Mouse (Mus musculus): Measurements from ENCODE around the gene Arl6ip1.

The Arl6ip1 gene

DNA sequence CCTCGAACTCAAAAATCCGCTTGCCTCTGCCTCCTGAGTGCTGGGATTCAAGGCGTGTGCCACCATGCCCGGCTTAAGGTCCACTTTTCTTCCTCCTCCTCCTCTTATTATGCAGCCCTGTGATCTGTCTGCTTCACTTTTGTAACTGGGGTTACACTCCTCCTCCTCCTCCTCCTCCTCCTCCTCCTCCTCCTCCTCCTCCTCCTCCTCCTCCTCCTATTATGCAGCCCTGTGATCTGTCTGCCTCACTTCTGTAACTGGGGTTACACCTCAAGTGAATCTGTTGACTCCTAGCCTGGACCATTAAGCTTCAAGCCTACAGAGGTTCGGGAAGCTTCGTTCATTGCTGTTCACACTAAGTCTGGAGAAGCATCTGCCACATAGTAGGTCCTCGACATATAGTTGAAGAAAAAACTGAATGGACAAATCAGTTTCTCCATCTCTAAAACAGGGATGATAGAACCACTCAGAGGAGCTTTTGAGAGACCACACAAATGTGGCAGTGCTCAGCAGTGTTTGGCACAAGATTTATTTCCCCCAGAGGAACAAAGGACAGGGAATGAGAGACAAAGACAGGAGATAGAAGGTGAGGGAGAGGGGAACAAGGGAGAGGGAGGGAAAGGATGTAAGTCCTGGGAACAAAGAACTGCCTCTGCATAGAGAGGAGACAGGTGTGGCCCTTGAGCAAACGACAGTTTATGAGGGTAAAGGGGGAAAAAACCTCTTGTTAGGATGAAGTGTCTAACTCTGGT, 12.5 kb downstream of the Arl6ip1 start:
- DNase-seq (ENCODE audit: extremely low spot score, low read depth, low spot score) = no peak

DNA sequence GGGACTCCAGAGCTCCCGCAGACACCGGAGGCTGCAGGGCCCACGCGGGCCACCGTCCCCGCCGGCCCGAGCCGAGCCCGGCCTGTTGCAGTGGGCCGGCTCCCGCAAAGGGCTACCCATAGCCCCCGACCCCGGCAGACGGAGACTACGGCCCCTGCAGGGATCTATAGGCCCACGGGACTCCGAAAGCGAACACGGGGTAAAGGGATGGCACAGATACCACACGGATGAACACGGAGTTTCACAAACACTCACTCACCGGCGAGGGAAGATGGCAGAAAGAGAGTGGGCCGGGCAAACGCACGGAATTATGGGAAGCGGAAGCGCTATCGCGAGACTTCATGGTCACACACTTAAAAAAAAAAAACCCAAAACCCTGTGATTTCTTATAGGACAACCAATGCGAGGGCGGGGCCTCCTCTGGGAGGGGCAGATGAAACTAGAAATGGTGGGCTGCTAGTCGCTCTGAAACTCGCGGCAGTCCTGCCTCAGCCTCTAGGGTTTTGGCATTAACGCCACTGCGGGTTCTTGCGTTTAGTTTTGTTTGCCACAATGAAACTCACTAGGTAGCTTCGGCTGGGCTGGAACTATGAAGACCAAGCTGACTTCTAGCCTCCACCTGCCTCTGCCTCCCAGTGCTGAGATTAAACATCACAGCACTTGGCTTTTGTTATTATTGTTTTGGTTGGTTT, 13.4 kb downstream of the Arl6ip1 start, which contains the start of gene Rps15a:
Gene Rps15a (minus strand): TSS at position 312 of the 692 bp plus-strand sequence.
- peak; percentile 94 for DNase-seq (ENCODE audit: extremely low spot score, low read depth, low spot score)

DNA sequence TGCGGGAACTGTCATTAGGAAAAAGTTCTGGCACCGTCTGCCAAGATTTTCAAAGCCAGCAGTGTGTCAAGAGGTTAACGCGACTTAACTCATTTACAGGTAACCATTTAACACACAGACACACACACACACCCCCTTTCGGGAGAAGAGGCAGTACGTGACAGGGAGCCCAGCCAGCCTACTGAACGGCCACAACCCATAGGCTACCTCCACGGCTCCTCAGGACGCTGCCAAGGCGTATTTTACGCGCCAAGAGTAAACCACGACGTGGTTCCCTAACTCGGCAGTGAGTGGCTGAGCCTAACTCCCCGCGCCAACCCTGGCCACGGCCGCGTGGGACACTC, 14.0 kb downstream of the Arl6ip1 start:
- DNase-seq (ENCODE audit: extremely low spot score, low read depth, low spot score) = no peak

DNA sequence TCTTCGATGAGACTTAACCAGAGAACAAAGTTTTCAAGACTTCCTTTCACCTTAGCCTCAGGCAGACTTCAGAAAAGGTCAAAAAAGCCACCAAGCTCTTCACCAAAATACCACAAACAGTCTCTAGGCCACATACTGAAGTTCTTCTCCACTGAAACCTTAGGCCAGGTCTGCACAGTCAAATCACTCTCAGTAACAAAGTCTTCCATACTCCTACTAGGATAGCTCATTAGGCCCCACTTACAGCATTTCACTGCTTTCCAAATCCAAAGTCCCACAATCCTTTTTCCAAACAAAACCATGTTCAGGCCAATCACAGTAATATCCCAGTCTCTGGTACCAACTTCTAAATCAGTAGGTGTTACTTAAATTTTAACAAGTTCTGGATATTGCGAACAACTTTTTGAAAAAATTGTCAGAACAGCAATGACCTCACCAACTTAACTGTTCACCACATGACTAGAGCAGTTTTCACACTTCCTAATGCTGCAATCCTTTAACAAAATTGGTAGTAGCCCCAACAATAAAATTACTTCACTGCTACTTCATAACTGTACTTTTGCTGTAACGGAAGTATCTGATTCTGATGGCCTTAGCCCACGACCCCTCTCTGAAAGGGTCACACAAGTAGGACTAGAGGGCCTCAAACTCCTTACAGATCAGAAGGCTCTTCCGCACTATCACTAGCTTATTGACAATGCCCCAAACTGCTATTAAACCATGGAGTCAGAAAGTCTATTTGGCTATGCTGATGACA, 15.7 kb downstream of the Arl6ip1 start:
- no peak for DNase-seq (ENCODE audit: extremely low spot score, low read depth, low spot score)

DNA sequence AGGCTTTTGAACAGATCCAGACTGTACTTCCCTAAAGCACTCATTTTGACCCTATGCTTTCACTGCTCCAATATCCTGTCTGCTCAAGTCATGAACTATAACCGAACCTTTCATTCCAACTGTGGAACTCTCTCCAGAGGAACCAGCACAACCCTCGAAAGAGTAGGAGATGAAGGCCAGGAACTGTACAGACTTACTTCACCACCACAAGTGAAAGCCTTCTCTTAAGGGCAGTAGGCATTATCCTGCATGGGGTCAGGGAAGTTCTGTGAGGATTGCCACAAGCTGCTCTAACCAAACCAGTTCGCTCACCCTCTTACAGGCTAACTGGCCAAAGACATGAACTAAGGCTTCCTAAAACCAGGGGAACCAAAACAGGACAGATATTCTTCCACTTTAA, 18.3 kb downstream of the Arl6ip1 start:
- DNase-seq (ENCODE audit: extremely low spot score, low read depth, low spot score) = no peak

DNA sequence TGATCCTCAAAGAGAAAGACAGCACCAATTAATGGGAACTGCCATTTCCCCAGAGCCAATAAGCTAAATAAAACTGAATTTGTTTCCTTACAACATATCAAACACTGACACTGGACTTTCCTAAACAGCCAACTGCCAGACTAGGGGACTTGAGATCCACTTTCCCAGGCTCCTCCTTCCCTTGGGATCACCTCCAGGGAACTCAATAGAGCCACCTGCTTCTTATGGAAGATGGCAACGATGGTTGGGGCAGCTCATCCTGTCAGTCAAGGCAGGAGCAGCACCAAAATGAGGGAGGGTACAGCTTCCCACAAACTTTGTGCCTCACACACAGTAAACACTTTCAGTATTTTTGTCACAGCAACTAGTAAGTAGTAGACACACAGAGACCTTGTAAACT, 21.8 kb downstream of the Arl6ip1 start:
- DNase-seq (ENCODE audit: extremely low spot score, low read depth, low spot score) = no peak

DNA sequence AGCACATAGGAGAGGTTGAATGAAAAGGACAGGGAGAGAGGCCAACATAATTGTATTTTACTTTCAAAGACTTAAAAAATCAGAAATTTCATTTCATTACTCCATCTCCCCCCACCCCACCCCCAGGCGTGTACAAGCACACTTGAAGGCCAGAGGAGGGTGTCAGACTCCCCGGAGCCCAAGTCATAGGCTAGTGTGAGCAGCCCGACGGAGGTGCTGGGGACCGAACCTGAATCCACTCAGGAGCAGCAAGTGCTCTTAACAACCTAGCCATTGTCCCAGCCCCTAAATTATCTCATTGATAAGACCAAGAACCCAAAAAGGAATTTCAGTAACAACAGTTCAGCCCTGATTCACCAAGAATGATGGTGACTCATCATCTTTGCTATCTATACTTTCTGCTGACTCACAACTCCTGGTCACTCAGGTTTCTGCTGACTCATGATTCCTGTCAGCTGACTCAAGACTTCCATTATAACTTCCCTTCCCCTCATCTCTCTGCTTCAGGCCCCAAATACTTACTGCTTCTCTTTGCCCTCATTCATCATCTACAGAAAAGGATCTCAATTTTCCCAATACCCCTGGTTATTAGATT, 24.9 kb downstream of the Arl6ip1 start:
- no peak for DNase-seq (ENCODE audit: extremely low spot score, low read depth, low spot score)

DNA sequence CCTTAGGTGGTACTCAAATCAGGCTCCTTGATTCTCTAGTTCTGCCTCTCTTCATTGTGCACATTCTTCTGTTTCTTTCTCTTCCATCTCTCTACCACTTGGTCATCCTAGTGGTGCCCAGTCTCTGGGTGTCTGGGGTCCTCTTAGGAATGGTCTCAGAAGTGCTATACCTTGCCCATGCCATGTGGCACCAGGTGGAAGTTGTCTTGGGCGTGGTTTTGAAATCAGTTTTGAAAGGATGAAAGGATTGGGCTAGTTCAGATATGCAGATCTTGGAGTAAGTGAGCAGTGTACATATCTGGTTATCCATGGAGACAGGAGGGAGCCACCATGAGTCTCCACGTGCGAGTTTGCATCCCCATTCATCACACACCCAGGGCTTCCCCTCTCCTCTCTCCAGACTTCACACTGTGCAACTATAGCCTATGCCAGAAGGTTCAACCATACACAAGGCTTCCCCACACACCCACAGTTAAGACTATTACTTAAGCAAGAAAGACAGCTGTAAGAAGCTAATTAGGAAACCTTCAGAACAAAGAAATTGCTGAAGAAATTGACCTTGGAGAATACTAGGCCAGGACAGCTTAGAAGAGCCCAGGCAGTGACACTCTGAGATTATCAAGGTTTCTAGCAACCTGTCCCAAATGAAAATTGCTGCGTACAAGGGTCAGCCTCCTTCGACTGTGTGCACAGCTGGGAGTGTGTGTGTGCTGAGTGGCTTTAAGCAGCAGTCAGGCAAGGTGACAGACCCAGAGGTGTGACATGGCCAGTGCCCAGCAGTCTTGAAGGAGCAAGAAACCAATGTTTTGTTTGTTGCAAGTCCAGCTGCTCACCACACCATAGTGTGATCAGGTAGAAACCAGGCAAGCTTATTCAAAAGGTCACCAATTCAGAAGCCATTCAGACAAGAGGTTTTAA, 25.7 kb downstream of the Arl6ip1 start:
- DNase-seq (ENCODE audit: extremely low spot score, low read depth, low spot score) = no peak

DNA sequence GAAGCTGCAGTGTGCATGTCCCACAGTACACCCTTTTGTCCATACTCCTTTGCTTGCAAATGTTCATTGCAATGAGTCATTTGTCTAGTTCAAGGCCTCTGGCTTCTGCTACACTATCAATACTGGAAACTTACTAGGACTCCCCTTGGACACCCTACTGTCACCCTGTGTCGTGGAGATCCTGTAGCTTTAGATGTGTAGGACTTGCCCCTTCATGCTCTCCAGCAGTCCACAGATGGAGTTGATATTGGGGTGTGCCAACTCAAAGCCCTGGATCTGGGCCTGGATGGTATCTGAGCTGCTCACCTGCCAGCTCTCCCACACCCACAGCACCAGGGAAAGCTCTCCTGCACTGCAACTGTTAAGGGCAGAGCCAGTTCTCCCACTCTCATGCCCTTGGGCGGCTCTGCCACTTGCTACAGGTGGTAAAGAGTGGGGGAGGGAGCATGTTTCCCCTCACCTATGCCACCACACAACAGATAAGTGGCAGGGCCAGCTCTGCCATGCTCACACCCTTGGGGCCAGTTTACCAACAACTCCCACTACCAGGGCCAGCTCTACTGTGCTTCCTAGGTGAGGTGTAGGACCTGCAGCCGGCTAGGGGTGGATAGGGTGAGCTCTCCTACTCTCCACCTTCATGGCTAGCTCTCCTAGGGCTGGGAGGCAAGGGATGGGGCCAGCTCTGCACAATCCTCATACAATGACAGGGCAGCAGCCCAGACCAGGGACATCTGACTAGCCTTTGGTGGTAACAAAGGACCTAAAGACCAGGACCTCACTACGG, 26.6 kb downstream of the Arl6ip1 start:
- no peak for DNase-seq (ENCODE audit: extremely low spot score, low read depth, low spot score)

DNA sequence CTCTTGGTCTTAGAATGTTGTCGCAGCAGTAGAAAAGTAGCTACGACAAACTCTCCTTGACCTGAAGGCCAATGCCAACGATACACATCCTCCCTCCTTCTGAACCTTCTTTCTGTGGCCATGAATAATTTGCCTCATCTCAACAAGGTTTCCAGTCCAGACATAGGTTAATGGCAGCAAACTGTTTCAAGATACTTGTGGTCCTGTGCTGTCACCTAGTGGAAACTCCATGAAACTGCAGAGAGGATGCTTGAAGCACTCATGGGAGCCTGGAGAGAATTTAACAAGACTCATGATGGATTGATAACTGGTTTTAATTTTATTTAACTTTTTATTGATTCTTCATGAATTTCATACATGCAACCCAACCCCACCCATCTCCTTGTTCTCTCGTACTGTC, 27.2 kb downstream of the Arl6ip1 start:
- DNase-seq (ENCODE audit: extremely low spot score, low read depth, low spot score) = no peak

DNA sequence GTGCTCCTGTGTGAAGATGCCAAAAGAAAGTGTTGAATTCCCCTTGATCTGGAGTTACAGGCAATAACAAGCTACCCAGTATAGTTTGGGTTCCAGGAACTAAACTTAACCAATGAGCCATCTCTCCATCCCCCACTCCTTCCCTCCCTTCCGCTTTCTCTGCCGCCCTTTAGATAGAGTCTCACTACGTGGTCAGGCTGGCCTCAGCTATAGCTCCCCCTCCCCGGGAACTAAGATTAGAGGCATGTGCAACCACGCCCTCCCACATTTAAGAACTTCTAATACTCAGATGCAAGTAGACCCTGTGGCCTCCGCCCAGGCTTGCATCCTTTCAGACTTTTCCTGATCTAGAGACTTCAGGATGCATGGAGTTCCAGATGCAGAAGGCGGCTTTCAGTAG, 31.8 kb downstream of the Arl6ip1 start:
- DNase-seq (ENCODE audit: extremely low spot score, low read depth, low spot score) = no peak

DNA sequence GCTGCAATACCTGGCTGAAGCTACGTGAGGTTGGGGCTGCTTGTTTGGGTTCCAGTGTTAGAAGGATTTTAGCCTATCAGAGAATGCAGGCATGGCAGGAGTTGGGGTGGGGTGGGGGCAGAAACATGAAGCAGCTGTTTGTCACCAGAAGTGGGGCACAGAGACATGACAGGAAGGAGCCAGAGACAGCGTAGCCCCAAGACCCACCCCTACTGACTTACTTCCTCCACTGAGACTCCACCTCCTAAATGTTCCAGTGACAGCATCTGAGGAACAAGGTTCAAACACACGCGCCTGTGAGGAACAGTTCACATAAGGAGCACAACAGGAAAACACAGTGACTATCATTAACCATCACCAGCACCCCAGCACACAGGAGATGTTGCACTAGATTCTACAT, 49.5 kb downstream of the Arl6ip1 start:
- no peak for DNase-seq (ENCODE audit: extremely low spot score, low read depth, low spot score)

DNA sequence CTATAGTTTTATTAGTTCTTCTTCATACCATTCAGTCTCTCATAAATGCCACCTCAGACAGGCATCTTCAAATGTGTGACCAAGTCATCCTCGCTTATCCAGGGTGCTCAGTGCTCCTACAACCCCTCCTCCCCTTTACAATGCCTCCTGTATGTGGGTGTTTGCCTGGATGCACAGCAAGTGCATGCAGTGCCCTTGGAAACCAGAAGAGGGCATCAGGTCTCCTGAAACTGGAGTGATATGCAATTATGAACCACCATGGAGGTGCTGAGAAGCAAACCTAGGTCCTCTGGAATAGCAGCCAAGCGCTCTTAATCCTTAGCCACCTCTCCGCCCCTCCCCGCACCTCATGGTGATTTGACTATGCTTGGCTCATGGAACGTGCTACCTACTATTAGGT, 50.4 kb downstream of the Arl6ip1 start:
- DNase-seq (ENCODE audit: extremely low spot score, low read depth, low spot score) = no peak
